ENCODE assay signal across 27 mouse cellular contexts in genomic region chr8:45195954-45196526, GRCm38 (mm10).
DNase-seq lines count a peak whose midpoint lies in the region; ATAC-seq and TF ChIP-seq lines count a peak whose summit lies in the region.
"Had no signal": no experiment of that assay in that cellular context is flagged by ENCODE, and none has a peak within 500 bp of the region (broad histone marks: within the 10 kb centered on the region; RNA-seq: fewer than 3 reads in every experiment).

No protein-coding gene starts in this region.

- H3K4me3 ChIP-seq in forebrain, embryonic 14.5 days (ENCODE audit: low read depth, low read length): no peak overlapping the region
- no peak overlapping the region for H3K4me3 ChIP-seq in forebrain, embryonic 10.5 days
- no peak overlapping the region for H3K4me3 ChIP-seq in neural tube, embryonic 13.5 days
- no peak overlapping the region for H3K4me3 ChIP-seq in midbrain, embryonic 15.5 days
- no peak overlapping the region for H3K4me3 ChIP-seq in thymus, adult 2 months (ENCODE audit: control insufficient read depth, insufficient read depth, low read length)
- H3K4me3 ChIP-seq: heart, adult 2 months; heart, embryonic 13.5 days; limb, embryonic 13.5 days; lung, embryonic 15.5 days; midbrain, embryonic 12.5 days; myocyte had no signal

- H3K4me2 ChIP-seq in forebrain, embryonic 14.5 days (ENCODE audit: low read length): no peak overlapping the region
- H3K4me2 ChIP-seq in neural tube, embryonic 13.5 days: no peak overlapping the region
- H3K4me2 ChIP-seq in midbrain, embryonic 15.5 days: no peak overlapping the region
- H3K4me2 ChIP-seq: heart, embryonic 13.5 days; limb, embryonic 13.5 days; liver, embryonic 11.5 days; lung, embryonic 15.5 days; midbrain, embryonic 12.5 days had no signal

- no peak for TF ChIP-seq POLR2A in thymus, adult 2 months (IDR thresholded peaks at IDR 0.05; ENCODE audit: control insufficient read depth, extremely low read depth, insufficient read depth, low read length, poor library complexity)

- H3K9ac ChIP-seq in forebrain, embryonic 14.5 days (ENCODE audit: low read length): no peak overlapping the region
- no peak overlapping the region for H3K9ac ChIP-seq in neural tube, embryonic 13.5 days
- H3K9ac ChIP-seq in midbrain, embryonic 15.5 days: no peak overlapping the region
- H3K9ac ChIP-seq: forebrain, postnatal 0 days; heart, embryonic 13.5 days; limb, embryonic 13.5 days; lung, embryonic 15.5 days; midbrain, embryonic 12.5 days had no signal

- WGBS in forebrain, embryonic 14.5 days: 80% methylated on average over 8 of the region's 8 CpGs
- 87% methylated on average over 8 of the region's 8 CpGs for WGBS in forebrain, embryonic 10.5 days
- 70% methylated on average over 8 of the region's 8 CpGs for WGBS in neural tube, embryonic 13.5 days
- 54% methylated on average over 8 of the region's 8 CpGs for whole genome bisulfite sequencing in midbrain, embryonic 15.5 days
- 92% methylated on average over 8 of the region's 8 CpGs for WGBS in thymus, adult 2 months

- TF ChIP-seq CTCF in thymus, adult 2 months (IDR thresholded peaks at IDR 0.05; ENCODE audit: borderline replicate concordance, control insufficient read depth, extremely low read depth, insufficient read depth, low read length, poor library complexity): no peak

- intact Hi-C loops in heart, postnatal 25 days (cut with DNase I): no loop called here

- no peaks in the 10 kb centered on the region for H3K9me3 ChIP-seq in forebrain, embryonic 14.5 days (replicated peaks; ENCODE audit: control insufficient read depth, low read length)
- no peaks in the 10 kb centered on the region for H3K9me3 ChIP-seq in forebrain, embryonic 10.5 days
- H3K9me3 ChIP-seq in neural tube, embryonic 13.5 days: no peaks in the 10 kb centered on the region
- no peaks in the 10 kb centered on the region for H3K9me3 ChIP-seq in midbrain, embryonic 15.5 days
- H3K9me3 ChIP-seq: heart, embryonic 13.5 days; limb, embryonic 13.5 days; lung, embryonic 15.5 days; midbrain, embryonic 12.5 days had no signal

- no peak overlapping the region for H3K27ac ChIP-seq in forebrain, embryonic 14.5 days (ENCODE audit: low read depth, low read length)
- no peak overlapping the region for H3K27ac ChIP-seq in forebrain, embryonic 10.5 days
- H3K27ac ChIP-seq in neural tube, embryonic 13.5 days (replicated peaks): 0 out of 2 replicates have a peak overlapping the region, but pooled peaks have one; percentile 15
- peak overlapping the region; percentile 14; the same call in 1 of the 2 replicates for H3K27ac ChIP-seq in midbrain, embryonic 15.5 days
- H3K27ac ChIP-seq in thymus, adult 2 months (ENCODE audit: control insufficient read depth, insufficient read depth, low read length): no peak overlapping the region
- H3K27ac ChIP-seq: heart, adult 2 months; heart, embryonic 13.5 days; kidney, postnatal 0 days; limb, embryonic 13.5 days; lung, embryonic 15.5 days; midbrain, embryonic 12.5 days had no signal

- ATAC-seq in forebrain, embryonic 14.5 days: 0 out of 2 replicates have a peak, but pooled peaks have one; percentile 20
- no peak for ATAC-seq in neural tube, embryonic 13.5 days (ENCODE audit: low read depth)
- ATAC-seq in midbrain, embryonic 15.5 days (replicated peaks): peak; percentile 74
- ATAC-seq: CD4-positive, CD25-positive, alpha-beta regulatory T cell, adult 4 months; intestine, embryonic 16.5 days had no signal

- no peaks in the 10 kb centered on the region for H3K36me3 ChIP-seq in forebrain, embryonic 14.5 days (ENCODE audit: control insufficient read depth, insufficient read depth, low read length)
- no peaks in the 10 kb centered on the region for H3K36me3 ChIP-seq in forebrain, embryonic 10.5 days (replicated peaks)
- no peaks in the 10 kb centered on the region for H3K36me3 ChIP-seq in neural tube, embryonic 13.5 days
- H3K36me3 ChIP-seq in midbrain, embryonic 15.5 days (replicated peaks): no peaks in the 10 kb centered on the region
- no peaks in the 10 kb centered on the region for H3K36me3 ChIP-seq in thymus, adult 2 months (ENCODE audit: control insufficient read depth, insufficient read depth, low read length)
- H3K36me3 ChIP-seq: heart, embryonic 13.5 days; limb, embryonic 13.5 days; lung, embryonic 15.5 days; midbrain, embryonic 12.5 days had no signal

- peak; percentile 21 for DNase-seq in forebrain, embryonic 14.5 days (ENCODE audit: low spot score)
- no peak for DNase-seq in forebrain, embryonic 10.5 days (ENCODE audit: extremely low spot score, low spot score)
- no peak for DNase-seq in neural tube, embryonic 10.5 days (ENCODE audit: extremely low spot score, low spot score)
- DNase-seq in thymus, adult 2 months: no peak
- DNase-seq in heart, postnatal 25 days (ENCODE audit: low spot score): no peak
- DNase-seq: adrenal gland, adult 2 months; cerebellum, adult 11-12 months; cerebellum, postnatal 25 days; forebrain, postnatal 0 days; heart, adult 2 months; heart, postnatal 14 days; kidney, adult 8-10 months; kidney, postnatal 4 days; retina, postnatal 1 day; right cerebral cortex, postnatal 14 days; thymus, postnatal 14 days had no signal

- no peaks in the 10 kb centered on the region for H3K4me1 ChIP-seq in forebrain, embryonic 14.5 days (ENCODE audit: control insufficient read depth, insufficient read depth, low read length)
- H3K4me1 ChIP-seq in forebrain, embryonic 10.5 days: no peaks in the 10 kb centered on the region
- H3K4me1 ChIP-seq in neural tube, embryonic 13.5 days (replicated peaks): no peaks in the 10 kb centered on the region
- H3K4me1 ChIP-seq in midbrain, embryonic 15.5 days: no peaks in the 10 kb centered on the region
- H3K4me1 ChIP-seq in thymus, adult 2 months (replicated peaks; ENCODE audit: control insufficient read depth, insufficient read depth, low read length): no peaks in the 10 kb centered on the region
- H3K4me1 ChIP-seq: heart, embryonic 13.5 days; limb, embryonic 13.5 days; lung, embryonic 15.5 days; midbrain, embryonic 12.5 days had no signal

- no peaks in the 10 kb centered on the region for H3K27me3 ChIP-seq in forebrain, embryonic 14.5 days (replicated peaks; ENCODE audit: control insufficient read depth, insufficient read depth, low read length)
- H3K27me3 ChIP-seq in forebrain, embryonic 10.5 days (ENCODE audit: poor library complexity, severe bottlenecking): no peaks in the 10 kb centered on the region
- H3K27me3 ChIP-seq in neural tube, embryonic 13.5 days: no peaks in the 10 kb centered on the region
- no peaks in the 10 kb centered on the region for H3K27me3 ChIP-seq in midbrain, embryonic 15.5 days (replicated peaks)
- H3K27me3 ChIP-seq in thymus, adult 2 months (ENCODE audit: control insufficient read depth, insufficient read depth, low read length): no peaks in the 10 kb centered on the region
- H3K27me3 ChIP-seq: heart, embryonic 13.5 days; limb, embryonic 13.5 days; lung, embryonic 15.5 days; midbrain, embryonic 12.5 days had no signal

Comparison
In these comparisons a context has a peak if more than half of its experiments do, and no peak if none do; other contexts are left out.
1. H3K27ac ChIP-seq: peak in neural tube, embryonic 13.5 days (single experiment) and midbrain, embryonic 15.5 days (single experiment); none in forebrain, embryonic 14.5 days (single experiment), forebrain, embryonic 10.5 days (single experiment) and thymus, adult 2 months (single experiment).